Mouse (Mus musculus): ENCODE measurements around the gene 4930544D05Rik. TPM values are rescaled to one million over a fixed set of nuclear protein-coding genes. Genes with fewer than 3 reads are reported as not detected.

4930544D05Rik gene
- total and polyA plus RNA-seq, 2 experiments from 2014 or later, result not detected

DNA sequence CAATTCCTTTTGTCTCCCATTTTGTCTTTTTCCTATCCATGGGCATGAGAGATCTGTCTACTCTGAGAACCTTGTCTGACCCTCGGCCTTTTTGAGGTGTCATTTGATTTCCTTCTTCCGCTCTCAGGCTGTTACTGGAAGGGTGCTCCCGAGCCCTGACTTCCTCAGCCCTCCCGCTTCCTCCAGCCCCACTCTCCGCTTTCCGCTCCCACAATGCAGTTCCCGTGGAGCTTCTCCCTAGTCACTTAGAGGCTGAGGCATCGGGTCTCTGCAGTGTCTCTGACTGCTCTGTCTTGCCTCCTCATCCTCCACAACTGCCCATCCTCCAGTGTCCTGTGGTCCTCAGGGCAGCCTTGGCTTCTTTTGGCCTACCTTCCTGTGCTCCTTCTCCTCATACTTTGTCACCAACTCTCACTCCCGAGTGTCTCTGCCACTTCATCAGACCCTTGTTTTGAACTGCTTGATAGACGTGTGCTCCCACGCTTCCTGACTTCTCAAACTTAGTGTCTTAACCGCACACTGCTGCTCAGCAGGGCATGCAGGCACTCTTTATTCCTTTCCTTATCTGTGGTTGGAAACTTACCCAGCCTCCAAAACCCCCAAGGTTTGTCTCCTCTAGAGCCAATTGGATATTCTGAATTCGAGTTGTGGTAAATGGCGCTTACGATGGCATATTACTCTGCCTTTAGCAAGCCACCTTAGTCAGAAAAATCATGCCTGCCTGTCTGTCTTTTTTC is 21.2 kb upstream of the 4930544D05Rik start:
- DNase-seq (ENCODE audit: low spot score) (no peak), ATAC-seq (ENCODE audit: low FRiP score) (no peak)
- Histone ChIP-seq H3K9me3 (ENCODE audit: low read length) (no peaks in the 10 kb centered on the region), H3K4me3 (ENCODE audit: low read depth, low read length) (no peak overlapping the region), H3K4me1 (ENCODE audit: insufficient read depth, low read length) (no peaks in the 10 kb centered on the region), H3K36me3 (ENCODE audit: insufficient read depth, low read length) (peaks cover 20% of the 10 kb centered on the region), H3K9ac (replicated peaks; ENCODE audit: low read length, poor library complexity, severe bottlenecking) (no peak overlapping the region), H3K4me2 (ENCODE audit: low read depth, low read length, poor library complexity, severe bottlenecking) (no peak overlapping the region), H3K27me3 (ENCODE audit: insufficient read depth, low read length) (no peaks in the 10 kb centered on the region), H3K27ac (ENCODE audit: low read depth, low read length) (no peak overlapping the region)
- TF ChIP-seq CTCF (IDR thresholded peaks at IDR 0.05), result no peak
- 87% methylated on average over 15 of the region's 15 CpGs for WGBS

DNA sequence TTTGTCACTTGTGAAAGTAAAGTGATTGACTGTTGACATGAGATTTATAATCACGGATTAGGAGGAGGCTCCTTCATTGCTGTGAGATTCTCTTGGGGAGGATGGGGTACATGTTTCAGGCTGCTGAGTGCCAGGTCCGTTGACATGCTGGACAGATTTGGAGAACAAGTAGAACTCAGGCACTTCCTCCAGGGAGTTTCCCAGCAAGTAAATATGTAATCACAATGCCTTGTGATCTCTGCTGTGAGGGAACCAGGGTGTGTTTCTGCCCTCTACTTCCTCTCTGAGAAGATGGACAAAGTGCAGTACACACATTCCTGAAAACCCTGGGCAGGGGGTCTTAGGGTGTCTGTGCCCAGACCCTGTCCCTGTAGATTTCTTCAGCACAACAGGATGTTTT is 20.0 kb upstream of the 4930544D05Rik start:
- H3K9ac ChIP-seq (replicated peaks; ENCODE audit: low read length, poor library complexity, severe bottlenecking), result no peak overlapping the region
- ATAC-seq (ENCODE audit: low FRiP score), result no peak

DNA sequence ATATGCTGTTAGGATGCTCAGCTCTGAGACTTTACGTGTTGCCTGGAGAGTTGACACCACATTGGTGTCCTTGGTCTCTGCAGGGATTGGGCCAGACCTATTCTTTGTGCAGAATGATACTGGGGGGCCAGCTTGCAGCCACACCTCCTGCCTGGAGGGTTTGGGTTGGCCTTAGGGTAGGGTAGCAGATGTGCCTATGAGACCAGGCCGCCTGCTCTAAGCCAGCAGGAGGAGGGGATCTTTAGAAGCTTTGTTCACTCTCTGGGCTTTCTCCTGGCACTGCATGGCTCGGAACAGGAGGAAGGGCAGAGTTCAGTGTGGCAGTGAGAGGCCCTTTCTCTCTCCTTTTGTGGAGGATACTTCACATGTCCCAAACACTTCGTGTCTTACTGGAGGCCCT is 19.6 kb upstream of the 4930544D05Rik start:
- Histone ChIP-seq H3K4me3 (ENCODE audit: low read depth, low read length) (no peak overlapping the region), H3K4me2 (ENCODE audit: low read depth, low read length, poor library complexity, severe bottlenecking) (no peak overlapping the region), H3K9ac (replicated peaks; ENCODE audit: low read length, poor library complexity, severe bottlenecking) (no peak overlapping the region), H3K4me1 (ENCODE audit: insufficient read depth, low read length) (no peaks in the 10 kb centered on the region), H3K36me3 (ENCODE audit: insufficient read depth, low read length) (peaks cover 29% of the 10 kb centered on the region), H3K9me3 (ENCODE audit: low read length) (no peaks in the 10 kb centered on the region), H3K27me3 (ENCODE audit: insufficient read depth, low read length) (no peaks in the 10 kb centered on the region), H3K27ac (ENCODE audit: low read depth, low read length) (no peak overlapping the region)
- DNase-seq (ENCODE audit: low spot score) (peak; percentile 30), ATAC-seq (ENCODE audit: low FRiP score) (no peak)
- WGBS, result 45% methylated on average over 4 of the region's 4 CpGs
- TF ChIP-seq CTCF (IDR thresholded peaks at IDR 0.05), result no peak

More for the DNA sequence above, 20.0 kb upstream of the 4930544D05Rik start:
- Histone ChIP-seq H3K27ac (ENCODE audit: low read depth, low read length) (no peak overlapping the region), H3K4me3 (ENCODE audit: low read depth, low read length) (no peak overlapping the region), H3K36me3 (ENCODE audit: insufficient read depth, low read length) (peaks cover 29% of the 10 kb centered on the region), H3K4me2 (ENCODE audit: low read depth, low read length, poor library complexity, severe bottlenecking) (no peak overlapping the region), H3K4me1 (ENCODE audit: insufficient read depth, low read length) (no peaks in the 10 kb centered on the region), H3K27me3 (ENCODE audit: insufficient read depth, low read length) (no peaks in the 10 kb centered on the region), H3K9me3 (ENCODE audit: low read length) (no peaks in the 10 kb centered on the region)
- TF ChIP-seq CTCF (IDR thresholded peaks at IDR 0.05), result no peak
- no peak for DNase-seq (ENCODE audit: low spot score)
- WGBS, result 69% methylated on average over 2 of the region's 2 CpGs

DNA sequence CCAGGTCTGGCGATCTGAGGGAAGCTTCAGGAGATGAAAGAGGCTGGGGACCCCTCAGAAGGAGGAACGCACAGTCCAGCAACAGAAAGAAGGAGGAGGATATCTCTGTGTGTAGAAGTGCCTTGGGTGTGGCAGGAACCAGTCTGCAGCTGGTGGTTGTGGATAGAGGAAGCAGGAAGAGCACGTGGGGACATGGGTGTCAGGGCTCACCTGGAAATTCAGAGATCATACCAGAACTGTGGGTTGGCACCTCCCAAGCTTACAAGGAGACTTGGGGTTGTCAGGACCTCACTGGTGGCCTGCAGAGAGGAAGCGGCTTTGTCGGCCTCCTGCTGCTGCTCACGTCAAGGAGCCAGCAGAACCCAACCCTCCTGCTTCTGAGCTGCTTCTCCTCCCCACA is 18.3 kb upstream of the 4930544D05Rik start:
- Histone ChIP-seq H3K4me3 (ENCODE audit: low read depth, low read length) (no peak overlapping the region), H3K27ac (ENCODE audit: low read depth, low read length) (no peak overlapping the region), H3K9me3 (ENCODE audit: low read length) (no peaks in the 10 kb centered on the region), H3K27me3 (ENCODE audit: insufficient read depth, low read length) (no peaks in the 10 kb centered on the region), H3K9ac (replicated peaks; ENCODE audit: low read length, poor library complexity, severe bottlenecking) (no peak overlapping the region), H3K4me1 (ENCODE audit: insufficient read depth, low read length) (no peaks in the 10 kb centered on the region), H3K4me2 (ENCODE audit: low read depth, low read length, poor library complexity, severe bottlenecking) (no peak overlapping the region), H3K36me3 (ENCODE audit: insufficient read depth, low read length) (peaks cover 41% of the 10 kb centered on the region)
- TF ChIP-seq CTCF (IDR thresholded peaks at IDR 0.05), result no peak
- 87% methylated on average over 6 of the region's 6 CpGs for whole genome bisulfite sequencing
- DNase-seq (ENCODE audit: low spot score) (no peak), ATAC-seq (ENCODE audit: low FRiP score) (no peak)

DNA sequence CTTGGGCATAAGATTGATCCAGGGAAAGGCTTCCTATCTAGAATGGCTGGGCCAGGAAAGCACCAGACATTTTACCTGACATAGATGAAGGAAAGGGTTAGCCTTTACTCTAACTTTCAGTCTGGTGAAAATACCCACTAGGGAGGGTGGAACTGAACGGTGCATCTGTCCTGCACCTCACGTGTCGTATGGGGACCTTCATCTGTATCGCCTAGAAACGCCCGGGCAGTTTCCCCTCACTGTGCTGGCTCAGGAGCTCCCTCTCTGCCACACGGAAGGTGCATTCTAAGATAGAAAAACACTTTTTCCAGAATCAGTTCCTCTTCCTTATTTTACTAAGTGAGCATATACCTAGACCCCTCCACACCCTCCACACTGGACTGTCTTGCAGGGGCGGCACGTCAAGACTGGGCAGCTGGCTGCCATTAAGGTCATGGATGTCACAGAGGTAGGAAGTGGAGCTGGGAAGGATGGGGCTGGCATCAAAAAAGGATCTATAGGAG is 17.1 kb upstream of the 4930544D05Rik start:
- Histone ChIP-seq H3K27ac (ENCODE audit: low read depth, low read length) (no peak overlapping the region), H3K9me3 (ENCODE audit: low read length) (no peaks in the 10 kb centered on the region), H3K4me3 (ENCODE audit: low read depth, low read length) (no peak overlapping the region), H3K4me1 (ENCODE audit: insufficient read depth, low read length) (no peaks in the 10 kb centered on the region), H3K27me3 (ENCODE audit: insufficient read depth, low read length) (no peaks in the 10 kb centered on the region), H3K9ac (replicated peaks; ENCODE audit: low read length, poor library complexity, severe bottlenecking) (no peak overlapping the region), H3K4me2 (ENCODE audit: low read depth, low read length, poor library complexity, severe bottlenecking) (no peak overlapping the region), H3K36me3 (ENCODE audit: insufficient read depth, low read length) (peaks cover 42% of the 10 kb centered on the region)
- 89% methylated on average over 9 of the region's 9 CpGs for WGBS
- ATAC-seq (ENCODE audit: low FRiP score) (no peak), DNase-seq (ENCODE audit: low spot score) (no peak)
- no peak for TF ChIP-seq CTCF (IDR thresholded peaks at IDR 0.05)

DNA sequence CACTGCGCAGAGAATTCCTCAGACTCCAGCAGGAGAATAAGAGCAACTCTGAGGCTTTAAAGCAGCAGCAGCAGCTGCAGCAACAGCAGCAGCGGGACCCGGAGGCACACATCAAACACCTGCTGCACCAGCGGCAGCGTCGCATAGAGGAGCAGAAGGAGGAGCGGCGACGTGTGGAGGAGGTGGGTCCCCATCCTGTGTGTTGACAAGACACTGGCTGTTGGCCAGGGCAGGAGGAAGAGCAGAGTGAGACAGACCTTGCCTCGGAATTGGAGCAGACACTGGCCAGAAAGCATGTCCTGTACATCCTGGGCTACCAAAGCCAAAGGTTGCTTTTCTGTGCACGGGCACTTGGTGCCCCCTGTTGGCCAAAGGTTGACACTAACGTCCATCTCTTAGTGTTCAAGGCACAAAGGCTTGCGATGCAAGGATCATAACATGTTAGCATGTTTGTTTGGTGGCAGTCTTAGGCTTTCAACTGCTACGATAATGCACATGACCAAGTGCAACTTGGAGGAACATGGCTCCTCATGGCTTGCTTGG is 10.6 kb upstream of the 4930544D05Rik start:
- Histone ChIP-seq H3K27ac (ENCODE audit: low read depth, low read length) (no peak overlapping the region), H3K4me1 (ENCODE audit: insufficient read depth, low read length) (no peaks in the 10 kb centered on the region), H3K4me2 (ENCODE audit: low read depth, low read length, poor library complexity, severe bottlenecking) (no peak overlapping the region), H3K36me3 (ENCODE audit: insufficient read depth, low read length) (peaks cover 79% of the 10 kb centered on the region), H3K9ac (replicated peaks; ENCODE audit: low read length, poor library complexity, severe bottlenecking) (no peak overlapping the region), H3K4me3 (ENCODE audit: low read depth, low read length) (no peak overlapping the region), H3K9me3 (ENCODE audit: low read length) (no peaks in the 10 kb centered on the region), H3K27me3 (ENCODE audit: insufficient read depth, low read length) (no peaks in the 10 kb centered on the region)
- peak; percentile 88 for TF ChIP-seq CTCF (IDR thresholded peaks at IDR 0.05)
- WGBS, result 52% methylated on average over 14 of the region's 14 CpGs
- ATAC-seq (ENCODE audit: low FRiP score) (peak; percentile 36; the same call in 1 of the 2 replicates), DNase-seq (ENCODE audit: low spot score) (peak; percentile 80)

Data from midbrain, postnatal 0 days (tissue).